Mouse (Mus musculus) mesoderm, embryonic 11.5 days (tissue): Measurements from ENCODE around the gene Hfe.
"Not testable (repeated sequence)": the region's sequence is repeated elsewhere in the genome, so short reads cannot be mapped to it uniquely, and the experiment has no call there.

ENCODE experiments used
- DNase-seq: peaks from one replicate; pipeline ENCODE4 v3.0.0-alpha.2; 2012; ENCODE audit warnings: low read depth, low spot score

Gene Hfe

DNA sequence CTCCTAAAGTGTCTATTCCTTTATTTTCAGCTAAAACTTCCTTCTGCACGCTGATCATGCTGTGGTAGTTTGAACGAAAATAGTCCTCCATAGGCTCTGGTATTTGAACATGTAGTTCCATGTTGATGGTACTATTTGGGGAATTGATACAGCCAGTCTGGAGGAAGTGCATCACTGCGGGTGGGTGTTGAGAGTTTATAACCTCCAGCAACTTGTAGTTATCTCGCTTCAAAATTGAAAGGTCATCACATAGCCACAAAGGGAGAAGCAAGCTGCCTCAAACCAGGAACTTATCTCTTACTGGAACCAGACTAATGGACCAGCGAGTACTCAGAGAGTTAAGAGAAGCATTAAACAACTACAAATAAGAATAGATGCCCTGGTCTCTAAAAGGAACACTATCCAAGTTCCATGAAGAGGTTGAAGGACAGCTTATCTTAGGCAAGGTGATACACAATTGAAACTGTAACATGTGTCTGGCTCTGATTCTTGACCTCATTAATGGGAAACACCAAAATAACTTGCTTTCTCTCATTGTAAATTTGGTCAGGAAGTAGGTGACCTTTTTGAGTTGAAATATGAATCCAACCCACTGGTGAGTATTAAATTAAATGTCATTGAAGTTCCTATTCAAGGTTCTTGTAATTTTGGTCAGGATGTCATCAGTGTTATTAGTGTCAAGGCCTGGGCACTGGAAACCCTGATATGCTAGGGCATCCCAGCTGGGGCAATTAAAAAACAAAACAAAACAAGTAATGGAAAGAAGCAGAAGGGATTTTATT, 5.8 kb upstream of the Hfe start:
- no peak for DNase-seq

GRCm38 (mm10) chr13:23709714-23710373, 810 bp downstream of the Hfe start:
- DNase-seq = peak; percentile 13

GRCm38 (mm10) chr13:23708654-23709053, 2.0 kb downstream of the Hfe start:
- DNase-seq = no peak

- no peak for DNase-seq
Observed at GRCm38 (mm10) chr13:23708041-23708440, 2.6 kb downstream of the Hfe start.

- DNase-seq = no peak
Observed at GRCm38 (mm10) chr13:23706771-23707170, 3.9 kb downstream of the Hfe start.

GRCm38 (mm10) chr13:23705751-23706356, 4.8 kb downstream of the Hfe start:
- DNase-seq = no peak

DNA sequence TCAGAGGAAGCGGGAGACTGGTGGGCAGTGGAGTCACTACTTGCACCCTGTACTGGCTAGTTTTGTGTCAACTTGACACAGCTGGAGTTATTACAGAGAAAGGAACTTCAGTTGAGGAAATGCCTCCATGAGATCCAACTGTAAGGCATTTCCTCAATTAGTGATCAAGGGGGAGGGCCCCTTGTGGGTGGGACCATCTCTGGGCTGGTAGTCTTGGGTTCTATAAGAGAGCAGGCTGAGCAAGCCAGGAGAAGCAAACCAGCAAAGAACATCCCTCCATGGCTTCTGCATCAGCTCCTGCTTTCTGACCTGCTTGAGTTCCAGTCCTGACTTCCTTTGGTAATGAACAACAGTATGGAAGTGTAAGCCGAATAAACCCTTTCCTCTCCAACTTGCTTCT, 7.9 kb downstream of the Hfe start:
- not testable (repeated sequence) for DNase-seq

- no peak for DNase-seq
Observed at GRCm38 (mm10) chr13:23702220-23702619, 8.4 kb downstream of the Hfe start.

DNA sequence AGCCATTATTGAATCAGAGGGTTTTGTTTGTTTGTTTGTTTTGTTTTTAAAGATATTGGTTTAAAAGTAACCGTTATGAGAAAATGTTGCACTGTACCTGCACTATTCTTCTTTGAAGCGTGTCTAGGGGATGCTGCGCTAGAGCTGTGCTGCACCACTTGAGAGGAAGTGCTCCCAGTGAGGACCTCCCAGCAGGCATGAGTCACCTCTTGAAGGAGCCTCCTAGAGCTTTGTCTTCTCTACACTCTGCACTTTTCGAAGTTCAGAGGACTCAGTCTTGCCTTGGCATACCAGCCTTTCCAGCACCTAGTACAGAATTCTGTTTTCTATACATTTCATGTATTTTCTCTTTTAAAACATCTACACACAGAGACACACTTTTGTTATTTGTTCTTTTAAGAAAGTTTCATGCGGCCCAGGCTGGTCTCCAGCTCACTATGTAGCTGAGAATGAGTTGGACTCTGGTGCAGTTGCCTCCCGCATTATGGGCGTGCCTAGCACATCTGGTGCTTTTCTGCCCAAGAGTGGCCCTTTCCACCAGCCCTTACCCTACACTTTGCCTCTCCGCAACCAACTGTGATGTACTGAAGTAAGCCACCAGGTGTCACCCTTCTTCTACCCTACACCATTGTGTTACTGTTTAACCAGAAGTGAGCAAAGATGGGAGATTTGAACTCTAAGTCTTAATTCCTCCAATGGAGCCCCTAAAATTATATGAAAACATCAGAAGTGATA, 9.7 kb downstream of the Hfe start:
- peak; percentile 84 for DNase-seq

GRCm38 (mm10) chr13:23699767-23700166, 10.9 kb downstream of the Hfe start:
- no peak for DNase-seq

GRCm38 (mm10) chr13:23698996-23699395, 11.7 kb downstream of the Hfe start:
- no peak for DNase-seq

- DNase-seq = peak; percentile 98
Observed at GRCm38 (mm10) chr13:23698300-23698693, 12.4 kb downstream of the Hfe start, which contains the start of gene Hist1h4c. Gene Hist1h4c, minus strand, starts transcription at chr13:23698454.

DNA sequence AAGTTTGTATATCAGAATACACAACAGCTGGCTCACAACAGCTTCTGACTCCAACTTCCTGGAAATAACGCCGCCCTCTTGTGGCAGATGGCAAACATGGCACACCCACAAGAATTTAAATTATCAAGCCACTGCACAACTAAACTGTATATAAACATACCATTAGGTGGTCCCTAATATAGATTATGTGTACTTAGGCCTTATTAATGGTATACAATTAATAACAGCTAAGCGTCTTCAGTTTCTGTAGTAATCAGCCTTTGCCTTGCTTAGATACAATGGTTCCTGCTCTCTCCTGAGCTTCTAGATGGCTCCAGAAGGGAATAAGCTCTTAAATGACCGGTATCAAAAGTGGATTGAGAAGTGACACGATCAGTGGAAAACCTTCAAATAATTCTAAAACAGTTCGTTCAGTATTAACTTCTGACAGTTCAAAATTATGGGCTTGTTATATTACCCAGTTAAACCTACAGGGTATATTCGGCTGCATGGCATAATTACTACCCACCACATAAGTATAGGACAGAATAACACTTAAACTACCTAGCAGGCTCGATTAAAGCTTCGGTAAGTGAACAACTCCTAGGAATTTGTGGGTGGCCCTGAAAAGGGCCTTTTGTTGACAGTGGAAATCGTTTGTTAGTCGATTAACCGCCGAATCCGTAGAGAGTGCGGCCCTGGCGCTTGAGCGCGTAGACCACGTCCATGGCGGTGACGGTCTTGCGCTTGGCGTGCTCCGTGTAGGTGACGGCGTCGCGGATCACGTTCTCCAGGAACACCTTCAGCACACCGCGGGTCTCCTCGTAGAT, 13.0 kb downstream of the Hfe start:
- DNase-seq = peak; percentile 77

- no peak for DNase-seq
Observed at GRCm38 (mm10) chr13:23696061-23696474, 14.6 kb downstream of the Hfe start.

DNA sequence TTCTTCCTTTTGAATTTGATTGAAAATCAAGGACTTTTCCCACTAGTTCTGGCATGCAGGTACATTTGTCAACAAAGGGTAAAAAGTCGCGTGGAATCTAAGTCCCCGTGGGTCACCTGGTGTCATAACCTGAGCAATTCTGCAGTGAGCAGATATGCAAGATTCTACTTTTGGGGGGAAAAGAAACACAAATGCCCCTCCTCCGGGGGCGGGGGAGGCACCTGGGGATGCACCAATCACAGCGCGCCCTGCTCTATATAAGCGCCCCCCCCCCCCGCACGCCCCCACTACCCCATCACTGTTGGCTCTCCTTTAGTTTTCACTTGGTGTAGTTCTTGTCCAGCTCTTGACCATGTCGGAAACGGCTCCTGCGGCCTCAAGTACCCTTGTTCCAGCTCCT, 15.1 kb downstream of the Hfe start, which contains the start of gene Hist1h1t:
Gene Hist1h1t, plus strand, starts transcription at position 301 of the 400 bp plus-strand sequence.
- DNase-seq = no peak

DNA sequence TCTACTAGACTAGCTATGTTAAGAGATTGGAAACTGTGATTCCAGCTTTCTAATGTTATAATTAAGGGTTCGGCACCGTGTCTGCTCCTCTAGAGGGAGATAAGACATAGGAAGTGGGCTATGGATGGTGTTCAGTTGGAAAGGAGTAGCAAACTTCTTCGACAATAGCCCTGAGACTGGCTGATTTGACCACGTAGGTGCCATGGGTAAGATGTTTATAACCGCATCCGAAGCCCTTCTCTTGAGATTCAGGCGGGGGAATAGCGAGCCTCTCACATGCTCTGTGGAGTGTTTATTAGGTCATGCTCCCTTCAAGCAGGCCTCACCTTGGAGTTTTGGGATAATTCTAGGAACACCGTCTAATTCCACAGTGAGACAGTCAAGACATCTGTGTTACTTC, 15.7 kb downstream of the Hfe start:
- DNase-seq = no peak

DNA sequence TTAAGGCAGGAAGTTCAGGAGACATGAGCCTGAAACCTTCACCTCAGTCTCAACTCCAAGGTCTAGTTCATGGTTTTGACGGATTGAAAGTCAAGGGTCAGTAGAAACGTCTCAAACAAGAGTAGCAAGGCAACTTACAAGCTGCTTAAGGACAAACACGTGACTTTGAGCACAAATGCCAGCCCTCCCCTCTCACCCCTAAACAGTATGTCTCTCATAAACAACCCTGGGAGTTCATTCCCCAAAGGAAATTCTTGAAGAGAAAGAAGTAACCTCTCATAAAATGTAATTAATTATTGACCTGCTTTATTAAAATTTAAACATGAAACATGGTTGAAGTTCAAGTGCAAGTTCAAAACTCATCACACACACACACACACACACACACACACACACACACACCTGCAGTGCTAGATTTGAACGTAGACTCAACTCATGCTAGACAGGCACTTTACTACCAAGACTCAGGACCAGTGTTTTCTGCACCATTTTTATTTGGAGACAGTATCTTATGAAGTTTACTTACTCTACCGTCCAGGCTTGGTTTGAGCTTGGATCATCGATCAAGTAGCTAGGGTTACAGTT, 16.7 kb downstream of the Hfe start:
- no peak for DNase-seq

GRCm38 (mm10) chr13:23689459-23689858, 21.2 kb downstream of the Hfe start:
- DNase-seq = no peak

GRCm38 (mm10) chr13:23688956-23689355, 21.7 kb downstream of the Hfe start:
- no peak for DNase-seq

DNA sequence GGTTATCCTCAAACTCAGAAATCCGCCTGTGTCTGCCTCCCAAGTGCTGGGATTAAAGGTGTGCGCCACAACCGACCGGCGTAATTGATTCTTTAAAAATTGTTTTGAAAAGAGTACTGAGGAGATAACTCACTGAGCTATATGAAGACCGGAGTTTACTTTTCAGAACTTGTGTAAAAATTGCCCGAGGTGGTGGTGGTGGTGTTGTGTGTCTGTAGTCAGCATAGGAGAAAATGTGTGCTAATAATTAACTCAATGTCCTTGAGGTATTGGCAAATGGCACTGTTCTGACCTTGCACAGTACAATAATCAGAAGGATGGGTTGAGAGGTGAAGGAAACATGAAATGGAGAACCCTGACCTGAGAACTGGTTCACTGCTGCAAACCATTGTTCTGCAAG, 22.7 kb downstream of the Hfe start:
- DNase-seq = no peak

DNA sequence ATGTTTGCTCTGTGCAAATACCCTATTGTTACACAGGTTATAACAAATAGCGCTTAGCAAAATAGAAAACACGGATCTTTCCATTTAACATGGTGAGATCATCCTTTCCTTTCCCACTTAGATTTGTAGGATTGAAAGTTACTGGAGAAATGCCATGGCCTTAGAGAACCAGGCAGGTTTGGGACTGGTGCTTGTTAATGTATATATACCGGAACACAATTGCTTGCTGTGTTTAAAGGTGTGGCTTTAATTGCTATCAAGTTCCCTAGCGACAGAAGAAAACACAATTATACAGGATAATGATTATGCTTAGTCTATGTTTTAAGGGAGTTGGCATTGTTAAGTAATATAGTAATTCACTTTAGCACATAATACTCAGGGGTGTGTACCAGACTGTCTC, 23.5 kb downstream of the Hfe start:
- no peak for DNase-seq
